Mouse (Mus musculus) cerebellum, postnatal 10 days (tissue): Measurements from ENCODE around the gene Hist1h4b.

Experiments
- DNase-seq, 2 experiments: peaks; one replicate each; pipeline ENCODE4 v3.0.0; 2021; ENCODE audit warnings: mixed read lengths in 2 of 2

Gene Hist1h4b

GRCm38 (mm10) chr13:23740910-23741309, 15.9 kb upstream of the Hist1h4b start:
- DNase-seq = no peak

- DNase-seq = no peak
Measured at GRCm38 (mm10) chr13:23742007-23742406, 14.8 kb upstream of the Hist1h4b start.

GRCm38 (mm10) chr13:23743215-23743614, 13.6 kb upstream of the Hist1h4b start:
- no peak for DNase-seq

DNA sequence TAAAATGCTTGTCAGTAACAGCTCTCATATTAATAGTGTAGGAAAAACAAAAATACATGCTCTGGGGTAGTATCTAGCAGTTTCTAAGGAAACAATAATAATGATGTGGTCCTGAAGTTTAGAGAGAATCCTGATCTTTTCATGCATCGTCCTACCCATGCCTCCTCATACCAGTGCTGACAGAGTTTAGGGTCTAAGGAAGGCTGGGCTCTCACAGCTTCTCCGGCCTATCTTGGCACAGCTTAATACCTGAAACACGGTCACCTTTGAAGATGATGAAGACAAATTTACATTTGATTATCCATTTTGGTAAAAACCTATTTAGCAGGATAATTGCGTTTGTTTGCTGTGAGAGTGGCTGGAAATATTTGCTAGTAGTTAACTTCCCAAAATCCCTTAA, 12.8 kb upstream of the Hist1h4b start:
- no peak for DNase-seq

GRCm38 (mm10) chr13:23744421-23745380, 12.1 kb upstream of the Hist1h4b start:
- no peak for DNase-seq

DNA sequence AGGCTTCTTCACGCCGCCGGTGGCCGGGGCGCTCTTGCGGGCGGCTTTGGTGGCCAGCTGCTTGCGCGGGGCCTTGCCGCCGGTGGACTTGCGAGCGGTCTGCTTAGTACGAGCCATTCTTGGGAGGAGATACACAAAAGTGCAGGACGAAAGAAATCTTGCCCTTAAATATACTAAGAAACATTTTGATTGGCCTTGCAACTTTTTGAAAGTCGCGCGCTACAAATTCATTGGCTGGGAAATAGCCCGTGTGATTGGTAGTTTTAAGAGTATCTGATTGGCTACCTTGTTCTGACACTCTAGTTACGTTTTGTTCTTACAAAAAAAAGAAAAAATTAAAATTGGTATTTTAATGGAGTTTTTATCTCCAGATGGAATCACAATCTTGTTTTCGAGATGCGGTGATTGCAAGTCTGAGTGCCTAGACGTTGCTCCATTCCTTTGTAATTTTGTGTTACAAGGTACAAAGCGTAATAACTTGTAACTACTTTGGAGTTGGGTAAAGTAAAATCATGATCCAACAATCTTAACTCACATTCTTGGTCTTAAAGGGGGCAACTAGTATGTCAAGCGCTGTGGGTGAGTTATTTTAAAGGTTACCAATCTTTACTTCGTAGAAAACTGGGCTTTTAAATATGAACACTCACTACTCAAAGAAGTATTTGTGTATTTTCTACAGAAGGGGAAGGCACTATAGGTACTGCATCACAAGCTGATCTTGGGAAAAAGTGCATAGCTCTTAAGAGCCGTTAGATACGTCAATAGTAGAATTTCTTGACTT, 11.2 kb upstream of the Hist1h4b start, which contains the start of gene Hist1h3c:
Gene Hist1h3c, minus strand, starts transcription at position 222 of the 781 bp plus-strand sequence.
- DNase-seq = peak; percentile 92

GRCm38 (mm10) chr13:23746201-23747080, 10.4 kb upstream of the Hist1h4b start, which contains the start of gene Hist1h2bb:
Gene Hist1h2bb, plus strand, starts transcription at chr13:23746734.
- peak; percentile 63 to 76 for DNase-seq

GRCm38 (mm10) chr13:23747081-23747891, 9.5 kb upstream of the Hist1h4b start:
- no peak for DNase-seq

DNA sequence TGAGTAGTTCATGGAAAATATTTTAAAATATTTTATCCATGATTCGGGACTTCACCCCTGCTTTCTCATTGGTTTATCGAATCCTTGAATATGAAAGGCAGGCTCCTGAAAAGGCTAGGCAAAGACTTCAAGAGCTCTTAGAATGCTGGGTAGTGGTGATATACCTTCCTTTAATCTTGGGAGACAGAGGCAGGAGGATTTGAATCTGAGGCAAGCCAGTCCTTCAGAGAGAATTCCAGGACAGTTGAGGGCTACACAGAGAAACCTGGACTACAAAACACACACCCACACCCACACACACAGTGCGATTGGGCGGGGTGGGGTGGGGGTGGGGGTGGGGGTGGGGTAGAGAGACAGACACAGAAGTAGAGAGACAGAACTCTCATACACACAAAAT, 8.9 kb upstream of the Hist1h4b start:
- no peak for DNase-seq

DNA sequence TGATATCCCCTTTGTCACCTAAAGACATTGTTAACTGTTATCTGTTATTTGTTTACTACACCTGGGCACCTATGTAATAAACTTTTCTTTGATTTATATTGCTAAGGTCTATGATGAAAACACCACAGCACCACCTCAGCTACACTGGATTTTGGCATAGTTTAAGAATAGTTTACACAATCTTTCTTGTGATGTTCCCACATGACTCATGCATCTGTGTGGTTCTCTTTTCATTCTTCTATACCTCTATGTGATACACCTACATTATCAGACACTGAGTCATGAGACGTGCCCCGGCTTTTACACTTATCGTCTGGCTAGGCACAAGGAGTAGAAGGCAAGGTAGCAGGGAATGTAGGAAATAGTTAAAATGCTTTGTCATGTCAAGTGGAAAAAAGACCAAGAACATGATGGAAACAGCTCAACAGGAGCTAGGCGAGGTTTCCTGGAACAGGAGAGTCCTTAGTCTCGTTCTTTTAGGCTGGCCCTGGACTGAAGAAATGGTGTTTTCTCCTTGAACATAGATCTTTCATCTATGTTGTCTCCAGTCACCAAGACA, 7.2 kb upstream of the Hist1h4b start:
- DNase-seq = no peak

- peak; percentile 56 to 63 for DNase-seq
Measured at GRCm38 (mm10) chr13:23750839-23751477, 5.9 kb upstream of the Hist1h4b start, which contains the start of gene Hist1h2ab. Gene Hist1h2ab, plus strand, starts transcription at chr13:23751126.

- no peak for DNase-seq
Measured at GRCm38 (mm10) chr13:23751478-23751956, 5.3 kb upstream of the Hist1h4b start.

- peak; percentile 91 to 93 for DNase-seq
Measured at GRCm38 (mm10) chr13:23752067-23752741, 4.6 kb upstream of the Hist1h4b start, which contains the start of gene Hist1h3b. Gene Hist1h3b, plus strand, starts transcription at chr13:23752267.

DNA sequence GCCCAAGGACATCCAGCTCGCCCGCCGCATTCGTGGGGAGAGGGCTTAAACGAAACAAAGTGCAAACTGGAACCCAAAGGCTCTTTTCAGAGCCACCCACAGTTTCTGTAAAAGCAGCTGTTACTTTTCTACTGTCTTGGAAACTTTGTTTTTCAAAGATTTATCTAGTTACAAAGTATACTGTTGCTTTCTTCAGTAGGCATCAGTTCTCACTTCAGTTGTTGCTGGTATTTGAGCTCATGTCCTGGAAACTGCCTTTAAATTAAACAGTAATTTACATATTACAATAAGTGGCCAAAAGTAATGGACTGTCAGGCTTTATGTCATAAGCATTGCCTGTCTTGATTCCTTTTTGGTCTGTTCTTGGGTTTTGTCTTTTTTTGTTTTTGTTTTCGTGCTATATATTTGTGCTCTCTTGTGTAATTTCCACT, 4.1 kb upstream of the Hist1h4b start:
- no peak for DNase-seq

DNA sequence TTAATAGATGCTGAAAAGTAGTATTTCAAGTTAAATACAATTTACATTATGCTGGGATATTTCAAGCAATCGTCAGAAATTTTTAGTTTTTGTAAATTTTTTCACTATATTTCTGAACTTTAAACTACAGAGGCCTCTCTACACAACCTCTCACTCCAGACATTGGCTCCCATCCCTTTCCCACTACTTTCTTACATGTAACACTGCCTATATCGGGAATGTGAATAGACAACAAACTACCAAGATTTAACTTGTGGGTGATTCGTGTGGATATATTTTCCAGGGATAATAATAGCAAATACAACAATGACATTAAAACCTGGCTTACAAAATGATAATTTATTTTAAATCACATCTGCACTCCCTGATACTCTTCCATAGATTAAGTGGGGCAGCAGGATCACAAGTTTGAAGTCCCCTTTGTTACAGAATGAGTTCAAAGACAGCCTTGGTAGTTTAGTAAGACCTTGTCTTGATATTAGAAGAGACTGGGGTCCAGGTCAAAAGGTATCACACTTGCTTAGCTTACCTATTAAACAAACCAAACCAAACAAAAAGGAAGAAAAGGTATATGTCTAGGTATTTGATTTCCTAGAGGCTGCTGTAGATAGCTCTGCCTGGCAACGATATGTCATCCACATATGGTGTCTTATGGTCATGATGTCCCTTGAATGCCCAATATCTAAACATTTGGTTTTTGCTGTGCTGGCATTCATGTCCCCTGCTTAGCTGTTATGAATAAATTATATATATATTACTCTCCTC, 3.3 kb upstream of the Hist1h4b start:
- DNase-seq = no peak

- no peak for DNase-seq
Measured at GRCm38 (mm10) chr13:23755000-23755399, 1.8 kb upstream of the Hist1h4b start.

DNA sequence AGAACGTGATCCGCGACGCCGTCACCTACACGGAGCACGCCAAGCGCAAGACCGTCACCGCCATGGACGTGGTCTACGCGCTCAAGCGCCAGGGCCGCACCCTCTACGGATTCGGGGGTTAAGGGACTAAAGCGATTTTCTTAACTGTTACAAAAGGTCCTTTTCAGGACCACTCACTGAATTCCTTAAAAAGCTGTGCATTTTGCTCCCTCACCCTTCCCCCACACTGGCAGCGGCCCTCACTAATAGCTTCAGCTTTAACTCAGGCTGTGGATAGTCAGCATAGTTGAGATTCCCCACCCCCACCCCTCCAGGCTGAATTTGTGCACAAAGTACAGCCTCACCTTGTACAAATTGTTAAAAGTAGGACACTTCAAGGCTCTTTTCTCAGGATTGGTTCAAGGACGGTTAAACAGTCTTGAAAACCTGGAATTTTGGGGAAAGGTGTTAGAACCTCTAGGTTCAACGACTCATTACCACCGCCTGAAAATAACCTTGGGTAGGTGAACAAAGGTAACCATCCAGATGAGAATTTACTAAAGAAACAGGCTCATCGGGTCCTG, 479 bp downstream of the Hist1h4b start:
- peak in 1 of 2 experiments; percentile 25 for DNase-seq

DNA sequence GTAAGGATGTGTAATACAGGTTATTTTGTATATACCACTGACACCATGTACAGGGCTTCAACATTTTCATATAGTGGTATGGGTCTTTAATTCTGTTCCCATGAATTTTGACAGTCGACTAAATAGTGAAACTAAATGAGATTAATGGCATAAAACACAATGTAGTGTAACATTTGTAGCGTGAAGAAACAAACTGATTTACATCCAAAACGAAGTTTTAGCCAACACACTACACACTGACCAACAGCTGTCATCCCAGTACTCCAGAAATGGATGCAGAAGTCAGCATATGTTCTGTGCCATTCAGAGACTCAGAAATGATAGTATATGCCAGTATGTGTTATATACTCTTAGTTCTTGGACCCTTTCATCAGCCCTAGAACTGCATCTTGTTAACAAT, 1.1 kb downstream of the Hist1h4b start:
- DNase-seq = no peak
